Mouse (Mus musculus) midbrain, embryonic 14.5 days (tissue): ENCODE data around the gene Gm20696. TPM values are rescaled to one million over a fixed set of nuclear protein-coding genes. Genes with fewer than 3 reads are reported as not detected.

Experiments used
- ATAC-seq: fragments of 200-750 bp; cut with Nextera tagmentation; 2 replicates; pipeline ENCODE4 v1.8.0; 2017; ENCODE audit warnings: moderate number of reproducible peaks, moderate library complexity; ENCODE audit not compliant: low FRiP score, low TSS enrichment
- DNase-seq: peaks from one replicate; pipeline ENCODE4 v3.0.0-alpha.2; 2015
- H3K27ac ChIP-seq: fragments of 300-500 bp; sonication (generic); replicated peaks from 2 replicates; pipeline ENCODE4 v1.5.1; 2014; ENCODE audit warnings: mild to moderate bottlenecking, low read depth, low read length, moderate library complexity
- H3K27me3 ChIP-seq: fragments of 300-500 bp; sonication (generic); 2 replicates; pipeline ENCODE4 v1.6.1; 2014; ENCODE audit warnings: low read length, control low read depth, mixed read lengths; ENCODE audit not compliant: control insufficient read depth, insufficient read depth
- H3K36me3 ChIP-seq: fragments of 300-500 bp; sonication (generic); 2 replicates; pipeline ENCODE4 v1.6.1; 2014; ENCODE audit warnings: low read length, control low read depth; ENCODE audit not compliant: control insufficient read depth, insufficient read depth
- H3K4me1 ChIP-seq: fragments of 300-500 bp; sonication (generic); 2 replicates; pipeline ENCODE4 v1.6.1; 2014; ENCODE audit warnings: mild to moderate bottlenecking, antibody characterized with exemption, low read length, control low read depth; ENCODE audit not compliant: control insufficient read depth, insufficient read depth
- H3K4me2 ChIP-seq: fragments of 300-500 bp; sonication (generic); 2 replicates; pipeline ENCODE4 v1.6.1; 2014; ENCODE audit warnings: mild to moderate bottlenecking, low read length, moderate library complexity
- H3K4me3 ChIP-seq: fragments of 300-500 bp; sonication (generic); replicated peaks from 2 replicates; pipeline ENCODE4 v1.5.1; 2014; ENCODE audit warnings: low read depth, low read length
- H3K9ac ChIP-seq: fragments of 300-500 bp; sonication (generic); replicated peaks from 2 replicates; pipeline ENCODE4 v1.6.1; 2014; ENCODE audit warnings: mild to moderate bottlenecking, low read length, moderate library complexity
- H3K9me3 ChIP-seq: fragments of 300-500 bp; sonication (generic); 2 replicates; pipeline ENCODE4 v1.6.1; 2016; ENCODE audit warnings: low read length, control low read depth, mixed read lengths; ENCODE audit not compliant: control insufficient read depth
- WGBS: fragments of 180-500 bp; shearing (Covaris S2); extraction: QIAGEN DNeasy Blood & Tissue Kit; methylation state at CpG from one replicate; pipeline ENCODE4 v1.1.7; 2014; 5-methylcytosine and 5-hydroxymethylcytosine counted together
- polyA plus RNA-seq: library from polyadenylated mRNA; unstranded; fragments of >200 nt; fragmentation: Nextera tagmentation; extraction: Ambion mirVana; gene quantifications from 2 replicates; pipeline ENCODE4 v1.2.1, GENCODE M21; 2014

The Gm20696 gene
- polyA plus RNA-seq, 1 experiment from 2014 or later = 4.0 TPM

GRCm38 (mm10) chr6:99429378-99430131 lies 237.0 kb downstream of the Gm20696 start:
- no peak overlapping the region for H3K4me3 ChIP-seq
- H3K36me3 ChIP-seq = no peaks in the 10 kb centered on the region
- no peak overlapping the region for H3K9ac ChIP-seq
- ATAC-seq (no peak), DNase-seq (no peak)
- no peaks in the 10 kb centered on the region for H3K9me3 ChIP-seq
- H3K4me2 ChIP-seq = no peak overlapping the region
- 0 out of 2 replicates have a peak, but pooled peaks cover 7% of the 10 kb centered on the region for H3K4me1 ChIP-seq
- WGBS = 78% methylated on average over 16 of the region's 16 CpGs
- H3K27me3 ChIP-seq = no peaks in the 10 kb centered on the region
- no peak overlapping the region for H3K27ac ChIP-seq

GRCm38 (mm10) chr6:99428961-99429360 lies 237.6 kb downstream of the Gm20696 start:
- no peaks in the 10 kb centered on the region for H3K36me3 ChIP-seq
- H3K4me3 ChIP-seq = no peak overlapping the region
- H3K27ac ChIP-seq = no peak overlapping the region
- no peaks in the 10 kb centered on the region for H3K27me3 ChIP-seq
- H3K4me1 ChIP-seq = 0 out of 2 replicates have a peak, but pooled peaks cover 7% of the 10 kb centered on the region
- DNase-seq (no peak), ATAC-seq (no peak)
- H3K9me3 ChIP-seq = no peaks in the 10 kb centered on the region
- no peak overlapping the region for H3K4me2 ChIP-seq
- 81% methylated on average over 2 of the region's 2 CpGs for WGBS
- no peak overlapping the region for H3K9ac ChIP-seq

GRCm38 (mm10) chr6:99427301-99427700 lies 239.3 kb downstream of the Gm20696 start:
- WGBS = 89% methylated on average over 4 of the region's 4 CpGs
- DNase-seq = no peak
- Histone ChIP-seq H3K4me1 (0 out of 2 replicates have a peak, but pooled peaks cover 7% of the 10 kb centered on the region), H3K27me3 (no peaks in the 10 kb centered on the region), H3K9ac (no peak overlapping the region), H3K27ac (no peak overlapping the region), H3K36me3 (no peaks in the 10 kb centered on the region), H3K9me3 (no peaks in the 10 kb centered on the region), H3K4me3 (no peak overlapping the region), H3K4me2 (no peak overlapping the region)
- no peak for ATAC-seq

- H3K4me1 ChIP-seq = 0 out of 2 replicates have a peak, but pooled peaks cover 3% of the 10 kb centered on the region
- H3K36me3 ChIP-seq = no peaks in the 10 kb centered on the region
- no peak overlapping the region for H3K4me3 ChIP-seq
- no peak for ATAC-seq
- no peaks in the 10 kb centered on the region for H3K27me3 ChIP-seq
- 58% methylated on average over 3 of the region's 3 CpGs for WGBS
- H3K9ac ChIP-seq = no peak overlapping the region
- no peak for DNase-seq
- no peak overlapping the region for H3K4me2 ChIP-seq
- no peaks in the 10 kb centered on the region for H3K9me3 ChIP-seq
- no peak overlapping the region for H3K27ac ChIP-seq
These were observed 241.6 kb downstream of the Gm20696 start for GRCm38 (mm10) chr6:99425044-99425443.

GRCm38 (mm10) chr6:99420666-99421065 lies 245.9 kb downstream of the Gm20696 start:
- Histone ChIP-seq H3K27me3 (no peaks in the 10 kb centered on the region), H3K36me3 (no peaks in the 10 kb centered on the region), H3K9me3 (no peaks in the 10 kb centered on the region), H3K4me1 (0 out of 2 replicates have a peak, but pooled peaks cover 3% of the 10 kb centered on the region), H3K9ac (no peak overlapping the region), H3K4me3 (no peak overlapping the region), H3K27ac (no peak overlapping the region), H3K4me2 (no peak overlapping the region)
- DNase-seq (no peak), ATAC-seq (no peak)
- WGBS = 88% methylated on average over 8 of the region's 8 CpGs

- no peak overlapping the region for H3K27ac ChIP-seq
- DNase-seq = no peak
- H3K9me3 ChIP-seq = no peaks in the 10 kb centered on the region
- H3K4me2 ChIP-seq = no peak overlapping the region
- WGBS = 85% methylated on average over 6 of the region's 6 CpGs
- no peak for ATAC-seq
- no peak overlapping the region for H3K9ac ChIP-seq
- no peak overlapping the region for H3K4me3 ChIP-seq
- no peaks in the 10 kb centered on the region for H3K27me3 ChIP-seq
- H3K36me3 ChIP-seq = no peaks in the 10 kb centered on the region
- H3K4me1 ChIP-seq = no peaks in the 10 kb centered on the region
These were observed 254.0 kb downstream of the Gm20696 start for GRCm38 (mm10) chr6:99412598-99412997.

GRCm38 (mm10) chr6:99409602-99410001 lies 257.0 kb downstream of the Gm20696 start:
- no peak overlapping the region for H3K4me3 ChIP-seq
- 94% methylated on average over 5 of the region's 5 CpGs for WGBS
- no peak overlapping the region for H3K27ac ChIP-seq
- 0 out of 2 replicates have a peak, but pooled peaks cover 4% of the 10 kb centered on the region for H3K4me1 ChIP-seq
- no peaks in the 10 kb centered on the region for H3K36me3 ChIP-seq
- no peaks in the 10 kb centered on the region for H3K27me3 ChIP-seq
- H3K4me2 ChIP-seq = no peak overlapping the region
- no peak for ATAC-seq
- H3K9ac ChIP-seq = no peak overlapping the region
- DNase-seq = no peak
- no peaks in the 10 kb centered on the region for H3K9me3 ChIP-seq

GRCm38 (mm10) chr6:99408880-99409279 lies 257.7 kb downstream of the Gm20696 start:
- Histone ChIP-seq H3K36me3 (no peaks in the 10 kb centered on the region), H3K4me1 (peaks cover 10% of the 10 kb centered on the region; the same call in 1 of the 2 replicates), H3K4me2 (no peak overlapping the region), H3K9me3 (no peaks in the 10 kb centered on the region), H3K27ac (no peak overlapping the region), H3K9ac (no peak overlapping the region), H3K27me3 (no peaks in the 10 kb centered on the region), H3K4me3 (no peak overlapping the region)
- ATAC-seq (no peak), DNase-seq (no peak)
- 88% methylated on average over 4 of the region's 4 CpGs for WGBS
